Mouse (Mus musculus) brain, adult 2 months (tissue): ENCODE data around the gene Cldn7.
A peak's percentile ranks its signal among the peaks of the same experiment; 100 is the strongest.
"Not testable (repeated sequence)": the region's sequence is repeated elsewhere in the genome, so short reads cannot be mapped to it uniquely, and the experiment has no call there.

ENCODE experiments used
- DNase-seq: peaks from one replicate; pipeline ENCODE4 v3.0.0; 2011; ENCODE audit warnings: low read depth, low spot score

Gene Cldn7

DNA sequence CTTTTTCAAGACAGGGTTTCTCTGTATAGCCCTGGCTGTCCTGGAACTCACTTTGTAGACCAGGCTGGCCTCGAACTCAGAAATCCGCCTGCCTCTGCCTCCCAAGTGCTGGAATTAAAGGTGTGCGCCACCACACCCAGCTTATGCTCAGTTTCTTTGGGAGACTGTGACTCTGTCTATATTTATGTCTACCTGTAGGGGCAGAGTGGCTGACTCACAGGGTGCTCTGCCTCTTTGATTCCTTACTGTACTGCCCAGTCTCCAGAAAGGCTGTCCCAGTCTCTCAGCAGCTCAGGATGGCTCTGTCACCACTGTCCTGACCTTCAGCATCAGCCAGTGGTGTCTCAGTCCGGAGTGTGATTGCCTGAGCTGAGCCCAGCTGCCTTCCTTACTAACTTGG lies 9.0 kb upstream of the Cldn7 start:
- not testable (repeated sequence) for DNase-seq

DNA sequence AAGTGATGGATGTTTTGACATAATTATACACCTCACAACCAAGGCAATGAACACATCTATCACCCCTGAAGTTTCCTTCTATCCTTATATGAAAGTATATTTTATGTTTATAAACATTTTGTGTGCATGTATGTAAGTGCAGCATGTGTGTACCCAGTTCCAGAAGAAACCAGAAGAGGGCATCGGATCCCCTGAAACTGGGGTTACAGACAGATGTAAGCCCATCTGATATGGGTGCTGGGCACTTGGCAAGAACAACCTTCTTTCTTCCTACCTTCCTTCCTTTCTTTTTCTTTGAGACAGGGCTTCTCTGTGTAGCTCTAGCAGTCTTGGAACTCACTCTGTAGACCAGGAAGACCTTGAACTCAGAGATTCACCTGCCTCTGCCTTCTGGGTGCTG lies 8.4 kb upstream of the Cldn7 start:
- no peak for DNase-seq

GRCm38 (mm10) chr11:69960616-69961015 lies 4.0 kb upstream of the Cldn7 start:
- DNase-seq, result no peak

DNA sequence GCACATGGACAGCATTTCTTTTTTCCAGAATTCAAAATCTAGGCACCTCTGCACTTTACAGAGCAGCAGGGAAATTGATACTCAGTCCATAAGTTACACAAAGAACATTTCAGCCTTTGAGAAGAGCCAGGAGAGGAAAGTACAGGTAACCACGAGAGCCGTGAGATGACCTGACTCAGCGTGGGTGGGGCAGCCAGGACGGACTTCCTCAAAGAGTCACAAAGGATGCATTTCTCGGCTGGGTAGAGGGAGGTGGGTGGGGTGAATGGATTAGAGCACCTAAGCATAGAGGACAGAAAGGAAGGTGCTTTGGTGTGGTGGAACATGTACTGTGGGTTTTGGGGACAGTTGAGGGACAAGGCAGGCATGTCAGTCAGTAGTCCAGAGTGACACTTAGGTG lies 2.7 kb upstream of the Cldn7 start:
- no peak for DNase-seq

DNA sequence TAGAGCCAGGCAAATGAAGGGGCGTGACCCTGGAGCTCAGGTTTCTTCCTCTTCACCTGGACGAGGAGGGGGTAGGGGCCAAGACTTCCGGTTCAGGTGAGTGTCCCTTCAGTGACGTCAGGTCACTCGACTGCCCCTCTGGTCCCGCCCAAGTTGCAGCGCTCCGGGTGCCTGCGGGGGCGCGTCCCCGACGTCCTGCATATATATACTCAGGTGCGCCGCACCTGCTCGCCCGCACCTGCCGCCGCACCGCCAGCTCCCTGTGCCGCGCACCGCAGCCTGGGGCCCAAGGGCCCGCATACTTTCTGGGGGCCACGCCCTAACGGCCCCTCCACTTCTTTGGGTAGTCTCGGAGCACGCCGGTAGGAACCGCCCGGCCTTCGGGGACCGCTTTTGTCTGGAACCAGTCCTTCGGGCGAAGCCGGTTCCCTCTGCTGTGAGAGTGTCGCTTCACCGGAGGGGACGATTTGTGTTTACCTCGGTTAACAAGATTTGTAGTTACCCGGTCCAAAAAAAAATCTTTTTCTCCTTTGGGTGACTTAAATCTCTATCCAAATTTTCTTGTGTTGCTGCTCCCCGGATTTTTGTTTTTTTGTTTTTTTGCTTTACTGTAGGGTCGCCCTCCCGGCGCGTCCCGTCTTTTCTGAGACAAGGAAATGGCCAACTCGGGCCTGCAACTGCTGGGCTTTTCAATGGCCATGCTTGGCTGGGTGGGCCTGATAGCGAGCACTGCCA lies 859 bp downstream of the Cldn7 start:
- DNase-seq, result no peak

DNA sequence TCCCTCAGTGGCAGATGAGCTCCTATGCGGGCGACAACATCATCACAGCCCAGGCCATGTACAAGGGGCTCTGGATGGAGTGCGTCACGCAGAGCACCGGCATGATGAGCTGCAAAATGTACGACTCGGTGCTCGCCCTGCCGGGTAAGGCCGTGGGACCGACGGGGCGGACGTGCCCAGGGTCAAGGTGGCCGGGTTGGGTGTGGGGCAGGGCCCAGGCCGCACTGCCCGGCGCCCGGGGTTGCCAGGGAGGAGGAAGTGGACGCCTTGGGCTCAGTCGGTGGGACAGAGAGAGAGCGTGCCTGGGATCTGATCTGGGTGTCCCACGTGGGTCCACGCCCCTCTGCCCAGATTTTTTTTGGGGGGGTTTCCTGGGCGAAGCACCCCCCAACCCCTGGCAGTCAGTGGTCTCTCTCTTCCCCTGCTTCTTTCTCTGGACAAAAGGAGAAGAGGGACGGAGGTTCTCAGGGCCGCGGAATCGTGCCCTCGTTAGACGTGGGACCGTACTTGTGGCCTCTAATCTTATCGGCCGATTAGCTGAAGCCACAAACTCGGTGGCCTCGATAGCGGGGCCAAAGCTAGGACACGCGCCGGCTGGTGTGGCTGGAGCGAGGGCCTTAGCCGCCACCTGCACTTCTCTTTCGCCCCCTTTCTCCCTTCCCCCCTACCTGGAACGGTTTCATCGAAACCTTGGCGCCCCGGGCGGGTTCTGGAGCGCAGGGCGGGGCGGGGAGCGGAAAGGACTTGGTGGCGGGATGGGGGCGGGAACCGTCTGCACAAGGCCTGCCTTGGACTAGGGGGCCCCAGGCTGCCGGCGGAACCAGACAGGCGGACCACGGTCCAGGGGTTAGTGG lies 1.7 kb downstream of the Cldn7 start:
- no peak for DNase-seq

DNA sequence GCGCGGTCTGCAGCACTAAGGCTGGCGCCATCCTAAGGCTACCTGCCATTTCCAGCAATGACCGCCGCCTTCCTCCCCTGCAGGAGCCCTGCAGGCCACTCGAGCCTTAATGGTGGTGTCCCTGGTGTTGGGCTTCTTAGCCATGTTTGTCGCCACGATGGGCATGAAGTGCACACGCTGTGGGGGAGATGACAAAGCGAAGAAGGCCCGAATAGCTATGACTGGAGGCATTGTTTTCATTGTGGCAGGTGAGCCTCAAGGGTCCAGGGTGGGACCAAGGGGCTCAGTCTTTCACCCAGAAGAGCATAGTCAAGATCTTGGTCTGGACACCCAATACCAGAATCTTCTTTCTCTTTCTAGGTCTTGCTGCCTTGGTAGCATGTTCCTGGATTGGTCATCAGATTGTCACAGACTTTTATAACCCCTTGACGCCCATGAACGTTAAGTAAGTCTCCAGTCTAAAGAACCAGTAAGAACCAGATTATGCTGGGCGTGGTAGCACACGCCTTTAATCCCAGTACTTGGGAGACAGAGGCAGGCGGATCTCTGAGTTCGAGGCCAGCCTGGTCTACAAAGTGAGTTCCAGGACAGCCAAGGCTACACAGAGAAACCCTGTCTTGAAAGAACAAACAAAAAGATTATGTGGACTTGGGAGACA lies 2.4 kb downstream of the Cldn7 start:
- DNase-seq, result no peak

GRCm38 (mm10) chr11:69968793-69969192 lies 4.2 kb downstream of the Cldn7 start:
- no peak for DNase-seq

- no peak for DNase-seq
These were observed 5.6 kb downstream of the Cldn7 start for GRCm38 (mm10) chr11:69970222-69970621.

- no peak for DNase-seq
These were observed 6.2 kb downstream of the Cldn7 start for GRCm38 (mm10) chr11:69970775-69971174.

DNA sequence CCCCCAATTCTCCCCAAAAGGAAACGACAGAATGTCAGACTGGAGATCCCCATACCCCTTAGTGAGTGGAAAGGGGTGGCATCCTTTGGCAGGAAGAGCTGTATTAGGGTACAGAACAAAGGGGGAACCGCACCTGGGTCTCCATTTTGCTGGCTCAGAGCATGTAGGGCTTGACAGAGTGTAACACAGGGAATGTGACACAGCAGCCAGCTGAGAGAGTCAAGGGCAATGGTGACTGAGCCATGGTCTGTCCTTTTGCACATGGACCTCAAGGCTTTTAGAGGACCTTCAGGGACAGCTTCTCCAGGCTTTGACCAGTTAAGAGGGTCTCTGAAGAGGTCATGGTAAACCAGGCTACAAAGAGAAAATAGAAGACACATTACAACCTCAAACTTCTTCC lies 10.3 kb downstream of the Cldn7 start:
- DNase-seq, result no peak

GRCm38 (mm10) chr11:69976271-69976670 lies 11.7 kb downstream of the Cldn7 start:
- DNase-seq, result no peak

- no peak for DNase-seq
These were observed 15.2 kb downstream of the Cldn7 start for GRCm38 (mm10) chr11:69979827-69980195.

GRCm38 (mm10) chr11:69980196-69981140 lies 15.9 kb downstream of the Cldn7 start:
- peak; percentile 99 for DNase-seq

DNA sequence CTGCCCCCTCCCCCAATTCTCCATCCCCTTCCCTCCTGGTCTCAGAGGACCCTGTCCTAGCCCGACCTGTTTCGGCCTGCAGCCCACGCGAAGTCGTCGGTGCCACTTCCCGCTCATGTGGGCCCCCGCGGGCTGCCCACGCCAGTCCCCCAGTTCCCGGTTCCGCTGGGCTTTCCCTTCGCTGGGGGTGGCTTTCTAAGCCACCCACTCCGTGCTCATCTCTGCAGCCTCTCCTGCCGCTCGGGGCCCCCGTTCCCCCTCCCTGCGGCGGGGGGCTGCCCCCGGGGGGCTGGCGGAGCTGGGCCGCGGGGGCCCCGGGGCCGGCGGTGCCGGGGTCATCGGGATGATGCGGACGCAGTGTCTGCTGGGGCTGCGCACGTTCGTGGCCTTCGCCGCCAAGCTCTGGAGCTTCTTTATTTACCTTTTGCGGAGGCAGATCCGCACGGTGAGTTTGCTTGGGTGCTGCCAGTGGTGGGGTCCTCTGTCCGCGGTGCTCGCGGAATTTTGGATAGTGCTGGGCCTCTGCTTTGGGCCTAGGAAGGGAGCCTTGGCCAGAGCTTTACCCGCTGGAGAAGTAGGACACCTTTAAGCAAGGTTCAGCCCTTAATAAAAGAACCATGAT lies 16.7 kb downstream of the Cldn7 start, which contains the start of gene Ctdnep1:
Gene Ctdnep1 (plus strand): TSS at position 16 of the 622 bp plus-strand sequence.
- DNase-seq, result no peak

GRCm38 (mm10) chr11:69982225-69982624 lies 17.6 kb downstream of the Cldn7 start, which contains the start of gene Elp5:
Gene Elp5, minus strand, starts transcription at chr11:69982517.
- no peak for DNase-seq

DNA sequence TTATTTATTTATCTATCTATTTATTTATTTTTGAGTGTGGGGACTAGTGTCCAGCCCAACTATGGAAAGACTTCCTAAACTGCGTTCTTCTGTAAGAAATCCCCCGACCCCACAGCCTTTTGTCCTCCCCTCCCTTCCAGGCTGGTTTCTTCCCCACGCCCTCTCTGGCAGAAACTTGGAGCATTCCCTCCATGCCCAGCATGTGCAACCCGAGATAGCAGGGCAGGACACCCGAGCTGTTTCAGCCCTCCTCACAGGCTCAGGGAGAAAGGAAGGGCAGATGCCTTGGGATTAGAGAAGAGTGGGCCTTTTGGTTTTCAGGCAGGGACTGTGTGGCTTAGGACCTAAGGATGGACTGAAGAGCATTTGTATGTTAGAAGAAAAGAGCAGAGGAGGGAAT lies 18.3 kb downstream of the Cldn7 start:
- DNase-seq, result no peak

- DNase-seq, result no peak
These were observed 18.8 kb downstream of the Cldn7 start for GRCm38 (mm10) chr11:69983377-69983776.

GRCm38 (mm10) chr11:69984431-69984830 lies 19.9 kb downstream of the Cldn7 start:
- no peak for DNase-seq

GRCm38 (mm10) chr11:69989949-69990348 lies 25.4 kb downstream of the Cldn7 start:
- DNase-seq, result no peak
